Mouse (Mus musculus) erythroid progenitor cell, adult 5-6 weeks (primary cell): ENCODE data around the gene Dguok. TPM values are rescaled to one million over a fixed set of nuclear protein-coding genes. Genes with fewer than 3 reads are reported as not detected.

Experiments
- ATAC-seq: replicated peaks from 2 replicates; pipeline ENCODE4 v1.8.0; 2016; ENCODE audit warnings: moderate number of reproducible peaks, mild to moderate bottlenecking, moderate TSS enrichment, inconsistent platforms; ENCODE audit not compliant: poor library complexity, low FRiP score, severe bottlenecking
- total RNA-seq, 2 experiments: library from RNA; stranded (forward) in 1 of 2; stranded (reverse) in 1 of 2; fragments of 150-400 nt in 1 of 2; fragments of 186-747, 209-891 nt in 1 of 2; gene quantifications; 2 replicates each; pipeline versions ENCODE4 v1.2.3 to v1.2.4; 2015 to 2017; ENCODE audit warnings: low replicate concordance in 2 of 2

The Dguok gene
- total RNA-seq, 2 experiments from 2014 or later, result 25.1 to 26.0 TPM

DNA sequence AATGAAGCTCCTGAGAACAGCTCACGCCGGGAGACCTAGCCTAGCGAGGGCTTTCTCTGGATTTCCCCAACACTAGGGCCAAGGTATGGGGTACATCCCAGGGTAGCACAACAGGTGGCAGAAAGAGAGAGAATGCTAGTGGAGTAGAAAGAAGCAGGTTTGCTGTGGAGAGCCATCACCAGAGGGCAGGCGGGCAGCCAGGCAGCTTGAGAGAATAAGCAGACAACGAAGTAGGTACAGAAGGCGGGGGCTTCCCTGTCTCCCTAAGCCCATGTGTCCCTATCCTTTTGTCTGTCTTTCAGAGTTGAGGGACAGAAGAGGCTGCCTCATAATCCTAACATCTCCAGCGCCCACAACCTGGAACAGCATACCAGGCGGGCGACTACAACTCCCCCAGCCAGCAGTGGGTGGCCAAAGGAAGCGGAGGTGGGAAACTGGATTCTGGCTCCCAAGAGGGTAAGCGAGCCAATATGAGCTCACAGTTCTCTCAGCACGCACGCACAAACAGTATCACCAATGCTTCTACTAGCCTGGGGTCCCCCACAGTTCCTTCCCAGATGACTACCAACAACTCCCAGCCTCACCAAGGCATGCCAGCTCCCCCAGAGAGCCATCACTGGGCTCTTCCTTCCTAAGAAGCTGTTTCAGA lies 67.5 kb downstream of the Dguok start:
- ATAC-seq, result no peak

DNA sequence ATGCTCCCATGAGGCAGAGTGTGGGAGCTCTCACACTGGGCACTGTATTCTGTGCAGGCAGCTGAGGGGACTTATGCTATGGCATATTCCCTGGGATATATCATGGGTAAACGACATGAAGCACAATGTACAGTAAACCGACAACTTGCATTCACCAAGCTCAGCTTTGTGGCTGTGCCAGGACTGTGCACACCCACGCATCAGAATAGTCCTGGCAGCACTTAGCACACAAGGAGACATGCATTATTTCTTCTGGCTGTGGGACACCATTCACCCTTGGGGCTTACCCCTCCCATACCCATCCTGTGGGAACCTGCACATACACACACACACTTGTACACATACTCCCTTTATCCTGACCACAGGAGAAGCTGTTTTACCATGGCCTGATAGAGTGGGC lies 68.2 kb downstream of the Dguok start:
- ATAC-seq, result no peak

DNA sequence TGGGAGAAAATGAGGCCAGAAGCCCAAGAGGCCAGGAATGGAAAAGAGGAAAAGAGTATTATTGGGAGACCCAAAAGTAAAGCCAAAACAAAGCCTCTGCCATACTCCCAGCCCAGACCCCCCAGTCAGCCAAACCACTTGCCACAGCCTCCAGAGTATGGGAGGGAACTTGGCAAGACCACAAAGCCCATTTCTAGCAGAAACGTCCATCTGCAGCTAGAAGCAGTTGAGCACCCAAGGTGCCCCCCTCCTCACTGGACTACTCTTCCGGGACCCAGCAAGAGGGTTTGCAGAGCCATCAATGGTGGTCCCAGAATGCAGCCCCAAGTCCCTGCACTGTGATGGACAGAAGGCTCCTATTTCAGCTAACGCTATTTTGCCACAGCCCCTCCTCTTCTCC lies 69.0 kb downstream of the Dguok start:
- no peak for ATAC-seq

GRCm38 (mm10) chr6:83437225-83437624 lies 69.5 kb downstream of the Dguok start:
- no peak for ATAC-seq

GRCm38 (mm10) chr6:83436547-83436946 lies 70.2 kb downstream of the Dguok start:
- no peak for ATAC-seq

GRCm38 (mm10) chr6:83435174-83435573 lies 71.6 kb downstream of the Dguok start:
- ATAC-seq, result no peak

DNA sequence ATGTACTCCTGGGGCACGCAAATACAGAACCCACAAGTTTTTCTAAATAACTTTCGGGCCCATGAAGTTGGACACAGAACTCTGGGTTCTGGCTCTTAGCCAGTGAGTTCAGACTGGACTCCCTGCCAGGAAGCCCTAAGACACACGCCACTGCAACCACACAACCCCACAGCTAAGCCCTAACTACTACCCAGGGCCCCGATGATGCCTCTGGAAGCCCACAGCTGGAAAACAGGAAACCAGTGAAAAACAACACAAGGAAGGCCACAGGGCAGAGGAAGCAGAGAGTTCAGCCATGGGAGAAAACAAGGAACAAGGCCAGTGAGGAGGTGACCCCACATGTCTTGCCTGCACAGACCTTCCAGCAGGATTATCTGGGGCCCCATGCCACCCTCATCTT lies 73.2 kb downstream of the Dguok start:
- no peak for ATAC-seq

- no peak for ATAC-seq
These were observed 73.8 kb downstream of the Dguok start for GRCm38 (mm10) chr6:83432966-83433365.

Other genes starting within 250 kb of the Dguok start
- gene Mthfd2, start 181.1 kb downstream of the Dguok start, total RNA-seq (2015; ENCODE audit: low replicate concordance), result 34.8 and 56.6 TPM in 2 replicates
- 37.2 and 37.9 TPM in 2 replicates for gene Mthfd2, start 181.1 kb downstream of the Dguok start, total RNA-seq (2017; ENCODE audit: low replicate concordance)
- gene Mob1a, start 181.0 kb downstream of the Dguok start, total RNA-seq (2015; ENCODE audit: low replicate concordance), result 94.3 and 94.8 TPM in 2 replicates
- 88.7 and 102 TPM in 2 replicates for gene Mob1a, start 181.0 kb downstream of the Dguok start, total RNA-seq (2017; ENCODE audit: low replicate concordance)
- 187 and 245 TPM in 2 replicates for gene Bola3, start 157.8 kb downstream of the Dguok start, total RNA-seq (2015; ENCODE audit: low replicate concordance)
- gene Bola3, start 157.8 kb downstream of the Dguok start, total RNA-seq (2017; ENCODE audit: low replicate concordance), result 109 and 149 TPM in 2 replicates
- gene Tet3, start 47.9 kb downstream of the Dguok start, total RNA-seq (2015; ENCODE audit: low replicate concordance), result 33.5 and 46.5 TPM in 2 replicates
- 28.2 and 32.9 TPM in 2 replicates for gene Tet3, start 47.9 kb downstream of the Dguok start, total RNA-seq (2017; ENCODE audit: low replicate concordance)
- gene Actg2, start 29.3 kb upstream of the Dguok start, total RNA-seq (2015; ENCODE audit: low replicate concordance), result not detected in 2 replicates
- not detected in 2 replicates for gene Actg2, start 29.3 kb upstream of the Dguok start, total RNA-seq (2017; ENCODE audit: low replicate concordance)
- gene Stambp, start 65.8 kb upstream of the Dguok start, total RNA-seq (2015; ENCODE audit: low replicate concordance), result 10.5 and 13.3 TPM in 2 replicates
- 1.0 and 9.7 TPM in 2 replicates for gene Stambp, start 65.8 kb upstream of the Dguok start, total RNA-seq (2017; ENCODE audit: low replicate concordance)
- not detected in 2 replicates for gene Clec4f, start 149.2 kb upstream of the Dguok start, total RNA-seq (2015; ENCODE audit: low replicate concordance)
- gene Clec4f, start 149.2 kb upstream of the Dguok start, total RNA-seq (2017; ENCODE audit: low replicate concordance), result not detected in 2 replicates
- not detected in 2 replicates for gene Cd207, start 170.9 kb upstream of the Dguok start, total RNA-seq (2015; ENCODE audit: low replicate concordance)
- gene Cd207, start 170.9 kb upstream of the Dguok start, total RNA-seq (2017; ENCODE audit: low replicate concordance), result not detected in 2 replicates
- not detected in 2 replicates for gene Vax2, start 204.3 kb upstream of the Dguok start, total RNA-seq (2015; ENCODE audit: low replicate concordance)
- gene Vax2, start 204.3 kb upstream of the Dguok start, total RNA-seq (2017; ENCODE audit: low replicate concordance), result not detected in 2 replicates
- not detected in 2 replicates for gene Atp6v1b1, start 236.0 kb upstream of the Dguok start, total RNA-seq (2015; ENCODE audit: low replicate concordance)
- not detected in 2 replicates for gene Atp6v1b1, start 236.0 kb upstream of the Dguok start, total RNA-seq (2017; ENCODE audit: low replicate concordance)